Mouse (Mus musculus) layer of hippocampus, postnatal 14 days (tissue): ENCODE results near the gene Ino80b. TPM values are rescaled to one million over a fixed set of nuclear protein-coding genes. Genes with fewer than 3 reads are reported as not detected.
A peak's percentile ranks its signal among the peaks of the same experiment; 100 is the strongest.

ENCODE experiments used
- DNase-seq, 2 experiments: peaks; one replicate each; pipeline ENCODE4 v3.0.0; 2021 to 2022; ENCODE audit warnings: low spot score in 2 of 2, mixed read lengths in 1 of 2
- total RNA-seq, 2 experiments: library from RNA; stranded (reverse); gene quantifications; 2 replicates each; pipeline ENCODE4 v1.2.3; 2021

Gene Ino80b
- total RNA-seq, 2 experiments from 2014 or later, result 24.1 TPM

GRCm38 (mm10) chr6:83118825-83119733 is 6.2 kb downstream of the Ino80b start:
- no peak for DNase-seq

DNA sequence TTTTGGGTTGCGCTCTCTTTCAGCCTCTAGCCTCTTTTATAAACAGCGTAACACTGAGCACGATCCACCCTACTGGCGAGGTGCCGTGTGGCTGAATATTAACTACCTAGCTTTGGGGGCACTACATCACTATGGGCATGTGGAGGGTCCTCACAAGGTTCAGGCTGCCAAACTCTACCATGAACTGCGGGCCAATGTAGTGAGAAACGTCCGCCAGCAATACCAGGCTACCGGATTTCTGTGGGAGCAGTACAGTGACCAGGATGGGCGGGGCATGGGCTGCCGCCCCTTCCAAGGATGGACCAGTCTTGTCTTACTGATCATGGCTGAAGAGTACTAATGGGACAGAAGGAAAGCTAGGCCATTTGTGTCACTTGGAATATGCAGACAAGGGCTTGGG is 6.9 kb downstream of the Ino80b start:
- DNase-seq, result no peak

GRCm38 (mm10) chr6:83117616-83118015 is 7.6 kb downstream of the Ino80b start:
- no peak for DNase-seq

DNA sequence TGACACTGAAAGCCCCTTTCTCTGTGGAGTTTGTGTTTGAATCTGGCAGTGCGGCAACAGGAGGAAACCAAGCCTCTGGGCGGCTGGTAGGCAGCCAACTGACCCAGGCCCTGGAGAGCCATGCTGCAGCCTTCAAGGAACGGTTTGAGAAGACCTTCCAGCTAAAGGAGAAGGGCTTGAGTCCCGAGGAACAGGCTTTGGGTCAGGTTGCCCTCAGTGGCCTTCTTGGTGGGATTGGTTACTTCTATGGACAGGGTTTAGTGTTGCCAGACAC is 8.1 kb downstream of the Ino80b start:
- DNase-seq, result no peak

GRCm38 (mm10) chr6:83116373-83117164 is 8.7 kb downstream of the Ino80b start:
- DNase-seq, result no peak

GRCm38 (mm10) chr6:83115682-83116372 is 9.4 kb downstream of the Ino80b start:
- peak in 1 of 2 experiments; percentile 17 for DNase-seq

- DNase-seq, result peak; percentile 88 to 93
Measured at GRCm38 (mm10) chr6:83115011-83115671, 10.1 kb downstream of the Ino80b start, which contains the start of gene Mogs. TSS of gene Mogs (plus strand) at chr6:83115496.

GRCm38 (mm10) chr6:83111510-83112136 is 13.6 kb downstream of the Ino80b start:
- no peak for DNase-seq

DNA sequence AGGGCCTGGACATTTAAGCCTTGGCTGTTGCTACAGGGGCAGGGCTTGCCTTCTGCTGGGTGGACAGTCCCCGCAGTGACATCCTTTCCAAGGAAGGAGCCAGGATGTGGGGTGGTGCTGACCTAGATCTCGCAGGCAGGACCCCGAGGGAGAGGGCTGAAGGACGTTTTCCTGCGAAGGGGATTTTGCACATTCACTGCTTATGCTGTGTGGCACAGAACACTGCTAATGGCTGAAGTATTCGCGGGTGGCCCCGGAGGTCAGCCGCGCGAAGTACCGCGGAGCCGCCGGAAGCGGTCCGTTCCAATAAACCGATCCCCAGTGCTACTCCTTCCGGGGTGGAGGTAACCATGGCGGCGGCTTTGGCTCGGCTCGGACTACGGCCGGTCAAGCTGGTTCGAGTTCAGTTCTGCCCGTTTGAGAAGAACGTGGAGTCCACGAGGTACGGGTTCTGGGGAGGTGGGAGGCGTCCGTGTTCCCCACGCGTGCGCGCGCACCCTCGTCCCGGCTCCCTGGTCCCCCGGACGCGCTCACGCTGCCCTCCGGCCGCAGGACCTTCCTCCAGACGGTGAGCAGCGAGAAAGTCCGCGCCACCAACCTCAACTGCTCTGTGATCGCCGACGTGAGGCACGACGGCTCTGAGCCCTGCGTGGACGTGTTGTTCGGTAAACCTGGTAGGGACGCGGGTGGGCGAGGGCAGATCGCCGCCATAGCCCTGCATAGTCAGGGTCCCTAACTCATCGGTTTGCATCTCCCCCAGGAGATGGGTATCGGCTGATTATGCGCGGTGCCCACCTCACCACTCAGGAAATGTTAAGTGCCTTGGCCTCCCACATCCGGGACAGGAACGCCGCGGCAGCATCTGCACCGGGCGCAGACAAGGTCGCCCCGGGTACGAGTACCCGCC is 16.2 kb downstream of the Ino80b start, which contains the start of gene Mrpl53:
Gene Mrpl53 (plus strand): TSS at position 279 of the 907 bp plus-strand sequence.
- DNase-seq, result peak; percentile 78 to 82

DNA sequence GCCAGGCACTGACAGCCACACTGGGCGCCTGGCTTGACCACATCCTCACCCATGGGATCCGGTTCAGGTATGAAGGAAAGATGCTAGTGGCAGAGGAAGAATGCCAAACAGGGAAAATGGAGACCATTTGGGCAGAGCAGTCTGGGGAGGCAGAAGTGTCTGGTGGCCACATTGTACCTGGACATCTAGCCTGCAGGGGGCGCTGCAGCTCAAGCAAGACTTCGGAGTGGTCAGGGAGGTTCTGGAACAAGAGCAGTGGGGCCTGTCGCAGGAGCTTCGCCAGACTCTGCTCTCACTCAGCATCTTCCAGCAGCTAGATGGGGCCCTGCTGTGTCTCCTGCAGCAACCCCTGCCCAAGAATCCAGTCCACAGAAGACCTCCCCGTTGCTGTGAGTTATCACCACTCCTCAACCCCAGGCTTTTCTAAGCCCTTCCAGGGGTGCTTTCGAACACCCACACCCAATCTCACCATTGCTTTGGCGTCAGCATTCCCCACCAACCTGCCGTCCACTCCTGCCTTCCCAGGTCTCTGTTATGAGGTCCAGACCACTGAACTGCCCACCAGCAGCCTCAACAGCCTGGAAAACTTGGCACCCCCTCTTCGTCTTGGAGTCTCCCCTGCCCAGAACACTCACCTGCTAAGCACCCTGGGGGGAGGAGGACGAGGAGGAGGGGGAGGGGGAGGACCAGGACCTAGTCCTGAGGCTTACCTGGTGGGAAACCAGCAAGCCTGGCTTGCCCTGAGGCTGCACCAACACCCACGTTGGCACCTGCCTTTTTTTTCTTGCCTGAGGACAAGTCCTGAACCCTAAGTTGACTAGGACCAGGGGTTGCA is 17.4 kb downstream of the Ino80b start:
- peak in 1 of 2 experiments; percentile 67 for DNase-seq

DNA sequence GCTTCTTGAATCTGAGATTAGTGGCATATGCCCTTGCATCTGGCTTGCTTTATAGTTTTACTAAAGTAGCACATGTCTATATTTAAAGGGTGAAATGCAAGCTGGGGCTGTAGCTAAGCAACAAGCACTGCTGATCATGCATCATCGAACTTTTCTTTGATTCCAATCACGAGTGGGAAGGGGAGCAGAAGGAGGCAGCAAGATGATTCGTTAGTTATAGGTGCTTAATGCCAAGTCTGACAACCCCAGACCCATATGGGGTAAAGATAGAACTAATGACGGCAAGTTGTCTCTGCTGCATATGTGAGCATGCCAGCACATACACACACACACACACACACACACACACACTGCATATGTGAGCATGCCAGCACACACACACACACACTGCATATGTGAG is 21.1 kb downstream of the Ino80b start:
- DNase-seq, result peak; percentile 24 to 77

DNA sequence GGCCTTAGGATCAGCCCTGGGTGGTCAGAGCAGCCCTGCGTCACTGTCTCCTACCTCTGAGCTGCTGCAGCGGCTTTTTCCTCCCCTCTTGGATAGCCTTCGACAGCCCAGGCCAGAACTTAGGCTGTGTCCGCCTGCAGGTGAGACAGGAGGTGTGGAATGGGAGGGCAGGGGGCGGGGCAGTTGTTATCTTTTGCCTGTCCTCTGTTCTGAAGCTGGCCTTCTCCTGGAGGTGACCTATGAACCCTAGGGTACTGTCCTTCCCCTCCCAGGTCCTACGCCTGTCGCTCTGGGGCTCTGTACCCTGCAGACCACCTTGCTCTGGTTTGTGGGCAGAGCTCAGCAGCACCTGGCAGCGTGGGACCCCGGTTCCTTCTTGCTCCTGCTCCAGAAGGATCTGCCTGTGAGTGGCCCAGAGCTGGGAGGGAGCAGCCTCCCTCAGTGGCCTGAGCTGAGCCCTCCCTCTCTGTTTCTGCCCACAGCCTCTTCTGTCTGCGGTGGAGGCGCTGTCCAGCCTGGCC is 22.0 kb downstream of the Ino80b start:
- DNase-seq, result no peak

- DNase-seq, result peak in 1 of 2 experiments; percentile 58
Measured at GRCm38 (mm10) chr6:83101688-83102556, 23.3 kb downstream of the Ino80b start.

DNA sequence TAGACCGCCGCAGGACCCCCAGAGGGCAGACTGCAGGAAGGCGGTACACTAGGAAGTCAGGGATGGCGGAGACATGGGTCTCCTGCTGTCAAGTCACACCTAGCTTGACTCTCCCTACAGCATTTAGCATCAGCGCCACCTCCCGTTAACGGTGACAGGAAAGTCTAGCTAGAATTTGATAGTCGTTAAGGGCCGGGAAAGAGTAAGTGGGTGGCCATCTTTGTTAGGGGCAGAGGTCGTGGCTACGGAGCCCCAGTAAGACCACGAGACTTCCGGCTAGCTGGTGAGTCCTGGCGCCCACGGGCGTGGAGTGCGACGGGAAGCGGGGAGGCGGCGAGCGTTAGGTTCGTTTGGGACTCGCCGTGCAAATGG is 23.9 kb downstream of the Ino80b start, which contains the start of the genes Ccdc142 and Gm42688:
Gene Ccdc142 (plus strand): TSS at position 286 of the 372 bp plus-strand sequence.
Gene Gm42688 (plus strand): TSS at position 302 of the 372 bp plus-strand sequence.
- peak; percentile 87 to 94 for DNase-seq

DNA sequence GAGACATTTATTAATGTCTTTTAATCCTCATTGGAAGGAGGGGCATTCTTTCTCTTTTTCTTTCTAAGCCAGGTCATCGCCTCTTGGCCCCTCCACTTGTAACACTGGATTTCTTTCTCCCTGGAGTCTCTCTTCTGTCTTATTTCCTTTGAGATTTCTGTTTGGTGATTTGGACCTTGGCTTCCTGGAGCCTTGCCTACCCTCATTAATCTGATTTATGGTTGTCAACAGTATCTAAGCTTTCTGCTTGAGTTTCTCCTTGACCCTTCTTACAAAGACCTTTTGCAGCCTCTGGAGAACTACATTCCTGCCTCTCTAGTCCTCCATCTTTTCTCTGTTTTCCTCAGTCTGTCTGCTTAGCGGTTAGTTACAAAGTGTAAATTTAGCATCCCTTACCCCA is 26.8 kb downstream of the Ino80b start:
- no peak for DNase-seq

DNA sequence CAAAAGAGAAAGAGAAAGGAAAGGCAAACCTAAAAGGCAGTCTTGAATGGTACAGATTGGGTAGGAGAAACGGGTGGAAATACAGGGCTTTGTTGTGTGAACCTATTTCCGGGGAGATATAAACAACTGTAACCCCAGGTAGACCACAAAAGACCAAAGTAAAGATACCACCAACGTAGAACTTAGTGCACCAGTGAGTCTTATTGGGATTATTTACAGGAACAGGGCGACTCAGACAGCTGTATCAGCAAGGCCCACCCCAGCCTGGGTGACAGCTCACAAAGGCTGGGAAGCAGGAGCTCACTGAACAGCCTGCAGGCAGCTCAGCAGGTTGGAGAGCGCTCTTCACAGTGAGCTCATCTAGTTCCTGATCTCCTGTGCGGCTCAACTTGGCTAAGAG is 29.3 kb downstream of the Ino80b start:
- DNase-seq, result no peak
